Mouse (Mus musculus) duodenum, adult 2 months (tissue): ENCODE data around the gene Gm10644. TPM values are rescaled to one million over a fixed set of nuclear protein-coding genes. Genes with fewer than 3 reads are reported as not detected.

Experiments used
- polyA plus RNA-seq: library from polyadenylated mRNA; depleted of rRNA; stranded (reverse); fragments of >200 nt; gene quantifications from 2 replicates; pipeline ENCODE4 v1.2.3, GENCODE M21; 2012; ENCODE audit warnings: low replicate concordance; rRNA removed

Gm10644 gene
- polyA plus RNA-seq, result 0.22 and 0.34 TPM in 2 replicates

GRCm38 (mm10) chr8:83955106-83955957, at the start of gene Gm10644, which contains the start of gene Asf1b:
Gm10644 (minus strand) TSS chr8:83955205.
Asf1b (plus strand) TSS chr8:83955507.

GRCm38 (mm10) chr8:84001281-84002000, 46.4 kb upstream of the Gm10644 start, which contains the start of gene 1700067K01Rik:
1700067K01Rik (plus strand) TSS chr8:84001502.

GRCm38 (mm10) chr8:83997511-83998141, 42.6 kb upstream of the Gm10644 start, which contains the start of gene Samd1:
Samd1 (plus strand) TSS chr8:83997672.

GRCm38 (mm10) chr8:83972150-83973120, 17.4 kb upstream of the Gm10644 start, which contains the start of gene Prkaca:
Prkaca (plus strand) TSS chr8:83972993.

GRCm38 (mm10) chr8:83899363-83900252, 55.4 kb downstream of the Gm10644 start, which contains the start of gene Adgrl1:
Adgrl1 (plus strand) TSS chr8:83900105.

Other genes starting within 250 kb of the Gm10644 start
- 29.8 and 31.1 TPM in 2 replicates for gene Ddx39, start 240.0 kb downstream of the Gm10644 start, polyA plus RNA-seq
- 24.2 and 25.8 TPM in 2 replicates for gene Adgre5, start 213.9 kb downstream of the Gm10644 start, polyA plus RNA-seq
- gene Adgrl1, start 55.1 kb downstream of the Gm10644 start, polyA plus RNA-seq, result 9.4 and 15.6 TPM in 2 replicates
- gene Asf1b, start 302 bp upstream of the Gm10644 start, polyA plus RNA-seq, result 6.1 and 44.6 TPM in 2 replicates
- 38.5 and 50.4 TPM in 2 replicates for gene Prkaca, start 17.8 kb upstream of the Gm10644 start, polyA plus RNA-seq
- 33.3 and 36.7 TPM in 2 replicates for gene Samd1, start 42.5 kb upstream of the Gm10644 start, polyA plus RNA-seq
- 0.53 TPM in 2 replicates for gene 1700067K01Rik, start 46.3 kb upstream of the Gm10644 start, polyA plus RNA-seq
- gene 2210011C24Rik, start 57.0 kb upstream of the Gm10644 start, polyA plus RNA-seq, result 10.3 and 11.7 TPM in 2 replicates
- gene Palm3, start 66.3 kb upstream of the Gm10644 start, polyA plus RNA-seq, result 0.05 and 0.19 TPM in 2 replicates
- 2.7 and 2.9 TPM in 2 replicates for gene Il27ra, start 87.4 kb upstream of the Gm10644 start, polyA plus RNA-seq
- 0.33 and 0.85 TPM in 2 replicates for gene Rln3, start 89.8 kb upstream of the Gm10644 start, polyA plus RNA-seq
- 0.11 and 0.47 TPM in 2 replicates for gene Gm10643, start 109.9 kb upstream of the Gm10644 start, polyA plus RNA-seq
- 28.4 and 32.1 TPM in 2 replicates for gene Rfx1, start 111.6 kb upstream of the Gm10644 start, polyA plus RNA-seq
- gene Dcaf15, start 149.6 kb upstream of the Gm10644 start, polyA plus RNA-seq, result 74.8 and 118 TPM in 2 replicates
- 4.5 and 9.4 TPM in 2 replicates for gene Podnl1, start 170.8 kb upstream of the Gm10644 start, polyA plus RNA-seq
- 35.5 and 51.7 TPM in 2 replicates for gene Cc2d1a, start 192.7 kb upstream of the Gm10644 start, polyA plus RNA-seq
- gene 4930432K21Rik, start 192.8 kb upstream of the Gm10644 start, polyA plus RNA-seq, result 0.12 and 0.16 TPM in 2 replicates
- gene Nanos3, start 230.0 kb upstream of the Gm10644 start, polyA plus RNA-seq, result 0.63 TPM in 1 of 2 replicates, not detected in the other